Mouse (Mus musculus) Patski (cell line): Measurements from ENCODE around the gene Tgfbr3. TPM values are rescaled to one million over a fixed set of nuclear protein-coding genes. Genes with fewer than 3 reads are reported as not detected.

Experiments used
- ATAC-seq: fragments of 100-300 bp; one replicate; pipeline ENCODE4 v1.8.0; 2021
- CTCF ChIA-PET: fragments of 350-600 bp; sonication (Branson Sonifier 250); formaldehyde crosslinking; loops from one replicate; lab custom pipeline; 2022; ENCODE audit warnings: inconsistent platforms; lab: Charles Lee
- POLR2A ChIA-PET: fragments of 350-600 bp; sonication (Branson Sonifier 250); formaldehyde crosslinking; loops from one replicate; lab custom pipeline; 2022; ENCODE audit warnings: antibody characterized with exemption, inconsistent platforms; lab: Charles Lee
- DNase-seq: peaks from one replicate; pipeline ENCODE4 v3.0.0-alpha.2; 2011; ENCODE audit warnings: low read depth, low spot score
- H3K27me3 ChIP-seq: fragments of 371-371 bp; one replicate; pipeline ENCODE4 v1.5.1; 2021
- CTCF ChIP-seq: fragments of 100-300 bp; IDR thresholded peaks from one replicate; pipeline ENCODE4 v1.5.1; 2021
- in situ Hi-C: fragments of 300-500 bp; cut with MboI; formaldehyde crosslinking; loops from 3 replicates; pipeline ENCODE4 v1.11.1; 2018; ENCODE audit warnings: low pct_unique_long_range_greater_than_20kb, mixed read lengths
- polyA plus RNA-seq: library from polyadenylated mRNA; unstranded; gene quantifications from one replicate; pipeline ENCODE4 v1.2.3, GENCODE M21; 2021

Tgfbr3 gene
- polyA plus RNA-seq, 1 experiment from 2014 or later: 35.6 TPM

DNA sequence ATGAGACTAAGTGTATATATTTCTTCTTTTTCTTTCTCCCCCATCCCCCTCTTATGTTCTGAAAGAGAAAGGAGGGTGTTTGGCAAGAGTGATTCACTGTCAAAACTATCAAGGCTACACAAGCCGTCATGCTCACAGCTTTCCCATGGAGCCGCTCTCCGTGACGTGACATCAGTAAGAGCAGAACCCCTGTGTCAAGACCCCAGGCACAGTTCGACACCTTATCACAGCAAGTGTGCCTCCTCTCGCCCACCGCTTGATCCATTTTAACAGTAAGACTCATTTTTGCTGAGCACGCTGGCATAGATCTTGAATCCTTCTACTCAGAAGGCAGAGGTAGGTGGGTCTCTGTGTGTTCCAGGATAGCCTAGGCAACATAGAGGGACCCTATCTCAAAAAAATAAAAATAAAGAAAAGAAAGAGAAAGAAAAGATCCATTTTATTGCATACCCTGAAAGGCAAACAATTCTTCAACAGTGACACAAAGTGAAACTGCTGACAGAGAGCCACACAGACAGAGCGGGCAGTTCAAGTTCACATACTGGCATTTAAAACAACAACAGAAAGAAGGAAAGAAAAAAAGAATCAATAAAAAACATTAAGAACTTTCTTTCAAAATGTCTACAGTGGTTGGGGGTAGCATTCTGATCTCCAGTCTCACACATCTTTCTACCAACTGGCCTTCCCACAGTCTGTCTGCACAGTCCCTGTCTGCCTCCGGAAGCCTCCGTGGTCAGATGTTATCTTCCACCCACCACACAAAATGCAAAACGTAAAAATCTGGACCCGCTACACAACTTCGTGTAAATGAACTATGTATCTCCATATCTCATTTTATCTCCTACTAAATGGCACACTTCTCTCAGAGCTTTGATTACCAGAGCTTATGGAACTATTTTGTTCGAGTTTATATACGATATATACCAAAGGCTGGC is 24.7 kb downstream of the Tgfbr3 start:
- DNase-seq (no peak), ATAC-seq (no peak)
- POLR2A ChIA-PET: no interaction called here
- TF ChIP-seq CTCF: no peak
- CTCF ChIA-PET: interaction anchor here (0.8 to 1.0 kb wide), 2 partner anchors 138 to 204 kb away, joined by 3 read pairs; no protein-coding TSS in a partner anchor
- in situ Hi-C loops: loop anchor here (5.0 kb wide), 1 partner anchor 97 kb away; no protein-coding TSS in a partner anchor
- no peaks in the 10 kb centered on the region for H3K27me3 ChIP-seq

DNA sequence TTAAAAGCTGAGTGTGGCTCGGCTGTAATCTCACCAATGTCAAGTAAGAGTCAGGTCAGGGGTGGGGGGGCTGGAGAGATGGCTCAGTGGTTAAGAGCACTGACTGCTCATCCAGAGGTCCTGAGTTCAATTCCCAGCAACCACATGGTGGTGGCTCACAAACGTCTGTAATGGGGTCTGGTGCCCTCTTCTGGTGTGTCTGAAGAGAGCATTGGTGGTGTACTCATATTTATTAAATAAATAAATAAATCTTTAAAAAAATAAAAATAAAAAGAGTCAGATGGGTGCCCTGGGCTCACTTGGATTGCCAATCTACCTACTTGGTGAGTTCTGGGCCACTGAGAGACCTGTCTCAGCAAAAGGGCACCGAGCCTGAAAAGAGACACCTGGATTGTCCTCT is 25.6 kb downstream of the Tgfbr3 start:
- DNase-seq: no peak
- TF ChIP-seq CTCF: no peak
- ChIA-PET CTCF (no interaction called here), POLR2A (no interaction called here)
- no peaks in the 10 kb centered on the region for H3K27me3 ChIP-seq
- no peak for ATAC-seq
- in situ Hi-C loops: no loop called here

DNA sequence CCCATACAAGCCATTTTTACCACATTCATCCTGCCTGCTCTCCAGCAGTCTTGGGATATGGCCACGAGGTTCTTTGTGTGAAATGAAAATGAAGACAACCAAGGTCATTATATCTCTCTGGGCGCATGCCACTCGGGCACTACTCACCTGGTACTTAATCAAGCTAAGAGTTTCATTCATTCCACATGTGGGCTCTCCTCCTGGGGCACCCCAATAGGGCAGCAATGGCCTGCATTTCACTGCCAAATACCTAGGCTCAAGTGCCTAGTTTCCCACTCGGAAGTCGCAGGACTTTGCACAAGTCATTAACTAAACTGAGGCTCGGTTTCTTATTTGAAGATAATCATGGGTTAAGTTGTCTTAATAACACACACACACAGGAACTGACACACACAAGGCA is 27.5 kb downstream of the Tgfbr3 start:
- in situ Hi-C loops: no loop called here
- TF ChIP-seq CTCF: no peak
- CTCF ChIA-PET: interaction anchor here (1.3 to 1.6 kb wide), 2 partner anchors 9 to 25 kb away, joined by 3 to 4 read pairs; no protein-coding TSS in a partner anchor
- POLR2A ChIA-PET: interaction anchor here (1.0 to 1.9 kb wide), 2 partner anchors 9 to 14 kb away, joined by 3 to 5 read pairs; no protein-coding TSS in a partner anchor
- no peak for DNase-seq
- no peak for ATAC-seq
- no peaks in the 10 kb centered on the region for H3K27me3 ChIP-seq

DNA sequence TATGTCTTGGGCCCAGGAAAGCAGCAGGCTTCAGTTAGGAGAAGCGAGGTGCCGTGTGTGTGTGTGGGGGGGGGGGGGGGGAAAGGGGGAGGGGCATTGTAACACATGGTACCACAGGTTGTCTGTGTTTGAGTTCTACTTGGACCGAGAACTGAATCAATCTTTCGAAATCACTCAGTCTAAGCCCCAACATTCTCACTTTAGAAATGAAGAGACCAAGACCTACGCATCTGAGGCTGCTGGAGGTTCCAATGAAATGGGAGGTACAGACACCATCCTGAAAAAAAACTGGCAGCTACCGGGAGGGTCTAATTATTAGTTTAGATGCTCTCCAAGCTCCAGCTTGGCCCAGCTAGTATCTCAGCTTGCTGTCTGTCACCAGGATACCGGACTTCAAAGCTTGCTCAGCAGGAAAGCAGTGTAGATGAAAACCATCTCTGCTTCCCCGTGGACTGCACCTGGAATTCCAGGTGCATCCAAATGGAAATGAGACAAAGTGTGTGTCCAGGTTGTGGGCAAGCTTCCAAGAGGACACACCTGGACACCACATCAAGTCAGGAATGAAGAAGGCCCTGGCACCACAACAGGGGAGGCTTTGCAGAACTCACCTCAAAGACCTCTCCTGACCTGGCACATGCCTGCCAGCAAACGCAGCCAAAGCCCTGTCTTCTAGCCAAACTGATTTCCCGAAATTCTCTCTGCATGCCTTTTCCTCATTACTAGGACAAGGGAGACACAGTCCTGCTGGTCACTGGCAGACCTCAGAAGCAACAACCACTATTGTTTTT is 28.5 kb downstream of the Tgfbr3 start:
- no peaks in the 10 kb centered on the region for H3K27me3 ChIP-seq
- DNase-seq (no peak), ATAC-seq (no peak)
- no peak for TF ChIP-seq CTCF
- in situ Hi-C loops: no loop called here
- POLR2A ChIA-PET: interaction anchor here (1.9 kb wide), 1 partner anchor 8 kb away, joined by 5 read pairs; no protein-coding TSS in a partner anchor
- CTCF ChIA-PET: interaction anchor here (1.3 to 1.6 kb wide), 3 partner anchors 8 to 27 kb away, joined by 3 to 4 read pairs (median 3); no protein-coding TSS in a partner anchor

DNA sequence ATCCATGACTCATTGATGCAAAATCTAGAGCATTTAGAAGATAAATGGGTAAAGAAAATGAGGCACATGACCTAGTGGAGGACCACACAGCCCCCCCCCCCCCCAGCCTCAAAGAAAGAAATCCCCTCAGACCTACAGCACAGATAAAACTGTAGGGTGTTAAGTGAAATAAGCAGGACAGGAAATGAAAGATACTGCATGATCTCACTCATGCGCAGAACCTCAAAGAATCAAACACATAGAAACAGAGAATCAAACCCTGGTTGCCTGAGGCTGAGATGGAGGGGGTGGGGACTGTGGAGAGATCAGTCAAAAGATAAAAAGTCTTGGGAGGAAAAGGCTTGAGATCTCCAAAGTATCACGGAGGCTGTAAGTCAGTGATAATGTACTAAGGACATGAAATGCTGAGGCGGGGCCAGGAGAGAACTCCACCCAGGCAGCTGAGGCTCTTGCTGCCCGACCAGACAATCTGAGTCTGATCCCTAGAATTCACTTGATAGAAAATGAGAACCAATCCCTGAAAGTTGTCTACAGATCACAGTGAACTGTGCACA is 29.9 kb downstream of the Tgfbr3 start:
- POLR2A ChIA-PET: no interaction called here
- in situ Hi-C loops: no loop called here
- TF ChIP-seq CTCF: no peak
- CTCF ChIA-PET: interaction anchor here (1.0 to 1.4 kb wide), 2 partner anchors 16 to 80 kb away, joined by 3 to 5 read pairs; no protein-coding TSS in a partner anchor
- no peaks in the 10 kb centered on the region for H3K27me3 ChIP-seq
- DNase-seq (no peak), ATAC-seq (no peak)

DNA sequence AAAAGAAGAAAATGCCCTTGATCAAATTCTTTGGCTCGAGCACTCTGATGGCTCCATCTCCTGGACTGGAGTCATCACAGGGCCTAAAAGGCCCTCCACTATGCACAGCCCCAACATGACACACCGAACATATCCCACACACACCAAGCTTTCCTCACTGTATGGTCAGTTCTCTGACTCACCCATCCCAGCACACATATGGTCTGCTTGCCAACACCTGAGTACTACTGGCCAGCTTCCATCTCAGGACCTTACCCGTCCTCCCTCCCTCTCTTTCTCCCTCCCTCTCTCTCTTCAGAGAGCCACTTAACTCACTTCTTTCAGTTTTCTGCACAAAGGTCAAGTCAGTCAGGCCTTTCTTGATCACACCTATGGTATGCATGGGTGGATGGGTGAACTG is 36.0 kb downstream of the Tgfbr3 start:
- no peaks in the 10 kb centered on the region for H3K27me3 ChIP-seq
- ATAC-seq (no peak), DNase-seq (no peak)
- in situ Hi-C loops: no loop called here
- ChIA-PET POLR2A (interaction anchor here (1.0 to 2.3 kb wide), 2 partner anchors 8 to 15 kb away, joined by 3 to 5 read pairs; no protein-coding TSS in a partner anchor), CTCF (interaction anchor here (1.1 to 2.4 kb wide), 4 partner anchors 8 to 126 kb away, joined by 3 to 6 read pairs (median 4); no protein-coding TSS in a partner anchor)
- TF ChIP-seq CTCF: no peak

DNA sequence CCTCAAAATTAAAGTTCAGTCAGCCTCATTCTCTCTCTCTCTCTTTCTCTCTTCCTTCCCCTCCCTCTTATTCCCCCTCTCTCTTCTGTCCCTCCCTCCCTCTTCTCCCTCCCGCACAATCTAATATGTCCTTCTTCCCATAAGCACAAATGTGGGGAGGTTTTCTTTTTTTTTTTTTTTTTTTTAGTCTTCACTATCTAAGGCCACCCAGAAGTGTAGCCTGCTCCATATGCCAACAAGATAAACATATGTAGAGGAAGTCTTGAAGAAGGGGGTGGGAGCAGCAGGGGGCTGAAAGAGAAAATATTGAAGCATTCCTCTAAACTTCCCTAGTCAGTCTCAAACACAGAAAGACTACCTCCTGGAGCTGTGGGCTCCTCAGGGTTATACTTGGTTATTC is 37.0 kb downstream of the Tgfbr3 start:
- no peak for DNase-seq
- TF ChIP-seq CTCF: no peak
- ChIA-PET POLR2A (interaction anchor here (0.7 to 2.3 kb wide), 3 partner anchors 9 to 257 kb away, joined by 3 to 5 read pairs (median 3); no protein-coding TSS in a partner anchor), CTCF (interaction anchor here (0.7 to 2.4 kb wide), 5 partner anchors 9 to 126 kb away, joined by 3 to 6 read pairs (median 4); no protein-coding TSS in a partner anchor)
- in situ Hi-C loops: no loop called here
- no peaks in the 10 kb centered on the region for H3K27me3 ChIP-seq
- no peak for ATAC-seq

DNA sequence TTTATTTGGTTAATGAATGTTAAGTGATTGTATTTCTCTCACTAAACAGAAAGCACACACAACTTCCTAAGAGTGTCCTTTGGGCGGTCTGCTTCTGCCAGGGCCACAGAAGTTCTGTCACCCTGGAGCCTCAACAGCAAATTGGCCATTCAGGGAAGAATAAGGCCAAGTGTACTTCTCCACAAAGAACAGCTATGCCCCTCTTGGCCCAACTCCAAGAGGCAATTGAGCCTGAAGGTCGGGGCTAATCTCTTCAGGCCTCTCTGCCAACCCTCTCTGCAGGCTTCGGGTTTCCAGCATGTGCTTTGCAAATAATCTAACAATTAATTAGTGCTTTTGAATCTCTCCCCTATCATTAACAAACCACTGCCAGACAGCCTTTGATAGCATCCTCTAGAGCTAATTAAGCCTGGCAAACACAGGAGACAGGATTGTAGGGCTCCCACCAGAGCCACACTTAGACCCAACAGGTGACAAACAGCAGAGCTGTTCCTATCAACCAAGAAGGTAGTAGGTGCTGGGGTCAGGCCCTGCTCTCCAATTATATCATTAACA is 37.6 kb downstream of the Tgfbr3 start:
- no peaks in the 10 kb centered on the region for H3K27me3 ChIP-seq
- TF ChIP-seq CTCF: no peak
- POLR2A ChIA-PET: interaction anchor here (2.3 kb wide), 1 partner anchor 10 kb away, joined by 5 read pairs; no protein-coding TSS in a partner anchor
- CTCF ChIA-PET: interaction anchor here (0.7 to 2.4 kb wide), 4 partner anchors 13 to 43 kb away, joined by 4 to 6 read pairs (median 4); no protein-coding TSS in a partner anchor
- DNase-seq (no peak), ATAC-seq (peak; percentile 51)
- in situ Hi-C loops: no loop called here

DNA sequence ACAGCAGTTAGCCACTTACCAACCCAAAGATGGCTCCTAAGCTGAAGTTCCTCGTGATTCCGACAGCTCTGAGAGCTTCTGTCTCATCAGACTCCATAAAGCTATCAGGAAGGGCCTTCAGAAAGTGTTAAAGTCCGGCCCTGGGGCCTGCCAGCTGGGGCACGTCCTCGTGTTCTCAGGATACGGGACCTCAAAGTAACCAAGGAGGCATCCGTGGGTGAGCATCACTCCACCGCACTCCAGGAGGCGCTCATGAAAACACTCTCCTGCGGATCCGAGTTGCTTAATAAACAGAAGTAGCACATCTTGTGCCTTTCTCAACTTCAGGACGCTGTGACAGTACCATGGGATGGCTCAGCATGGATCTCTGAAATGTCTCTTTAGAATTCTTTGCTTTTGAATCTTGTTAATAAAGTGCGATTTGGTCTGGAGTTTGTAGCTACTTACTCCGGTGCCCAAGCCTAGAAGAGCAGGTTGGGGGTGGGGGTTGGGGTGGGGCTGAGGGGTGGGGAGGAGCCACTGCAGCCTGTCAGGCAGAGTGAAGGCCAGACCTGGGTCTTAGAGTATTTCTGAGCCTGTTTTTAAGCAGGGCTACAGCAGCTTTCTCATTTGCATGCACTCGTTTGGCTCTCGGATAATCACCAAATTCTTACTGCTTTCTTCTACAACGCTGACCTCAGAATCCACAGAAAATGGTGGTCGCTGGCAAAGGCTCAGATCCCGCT is 38.7 kb downstream of the Tgfbr3 start:
- in situ Hi-C loops: no loop called here

More for the DNA sequence above, 38.7 kb downstream of the Tgfbr3 start:
- ATAC-seq (no peak), DNase-seq (no peak)
- no peak for TF ChIP-seq CTCF
- no peaks in the 10 kb centered on the region for H3K27me3 ChIP-seq
- ChIA-PET POLR2A (no interaction called here), CTCF (interaction anchor here (1.5 to 2.4 kb wide), 2 partner anchors 12 to 44 kb away, joined by 4 to 6 read pairs; no protein-coding TSS in a partner anchor)
